Mouse (Mus musculus) cerebellum, adult 11 months (tissue): ENCODE results near the gene Vash1.

Experiments
- DNase-seq: peaks from one replicate; pipeline ENCODE4 v3.0.0; 2022

Vash1 gene

DNA sequence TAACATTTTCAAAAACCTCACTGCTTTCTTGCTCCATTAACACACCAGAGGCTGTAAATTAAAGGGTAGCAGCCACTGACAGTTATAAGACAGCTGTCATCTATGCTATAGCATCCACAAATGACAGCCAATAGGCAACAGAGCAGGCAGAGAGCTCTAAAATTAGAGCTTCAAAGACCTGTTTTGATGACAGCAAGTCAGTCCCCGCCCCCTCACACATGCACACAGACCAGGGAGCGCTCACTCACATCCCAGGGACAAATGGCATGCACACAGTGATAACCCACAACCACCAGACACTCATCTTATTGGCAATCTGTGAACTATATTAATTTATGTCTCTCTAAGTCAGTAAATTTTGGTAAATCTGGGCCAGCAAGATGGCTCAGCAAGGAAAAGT, 45.8 kb downstream of the Vash1 start:
- DNase-seq = no peak

DNA sequence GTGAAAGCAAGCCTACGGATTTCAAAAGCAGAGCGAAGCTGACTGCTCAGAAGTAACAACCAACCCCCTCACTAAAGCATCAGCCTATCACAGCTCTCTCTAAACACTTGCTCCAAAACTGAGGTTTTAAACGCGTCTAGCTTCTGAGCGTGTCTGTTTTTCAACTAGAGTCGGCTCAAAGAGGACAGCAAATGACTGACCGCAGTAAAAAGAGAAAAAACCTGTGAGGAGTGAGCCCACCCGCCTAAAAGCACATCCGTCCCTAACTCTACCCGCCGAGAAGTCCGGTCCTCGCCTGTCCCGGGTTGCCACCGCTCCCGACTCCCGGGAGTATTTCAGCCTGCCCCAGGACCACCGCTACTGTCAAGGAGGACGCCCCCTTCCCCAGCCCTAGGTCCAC, 47.2 kb downstream of the Vash1 start:
- DNase-seq = no peak

DNA sequence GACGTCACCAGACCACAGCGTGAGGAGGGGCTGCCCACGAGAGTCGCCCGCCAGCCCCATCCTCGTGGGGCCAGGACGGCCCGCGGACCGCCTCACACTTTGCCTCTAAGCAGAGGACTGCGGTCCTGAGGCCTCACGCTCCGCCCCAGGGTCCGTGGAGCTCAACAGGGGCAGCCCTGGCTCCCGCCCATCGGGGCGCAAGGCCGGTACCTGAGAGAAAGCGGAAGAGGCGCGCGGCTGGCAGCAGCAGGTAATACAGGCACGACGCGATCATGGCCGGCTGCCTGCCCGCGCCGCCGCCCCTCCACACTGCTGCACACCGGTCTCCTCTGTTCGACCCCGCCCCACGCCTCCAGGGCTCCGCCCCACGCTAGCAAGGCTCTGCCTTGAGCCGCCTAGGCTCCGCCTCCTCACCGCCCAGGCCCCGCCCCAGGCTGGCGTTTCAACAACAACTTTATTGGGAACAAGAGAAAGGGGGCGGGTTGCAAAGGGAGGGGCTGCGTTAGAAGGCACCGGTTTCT, 47.7 kb downstream of the Vash1 start, which contains the start of gene Angel1:
TSS of gene Angel1 (minus strand) at position 341 of the 521 bp plus-strand sequence.
- peak; percentile 98 for DNase-seq

DNA sequence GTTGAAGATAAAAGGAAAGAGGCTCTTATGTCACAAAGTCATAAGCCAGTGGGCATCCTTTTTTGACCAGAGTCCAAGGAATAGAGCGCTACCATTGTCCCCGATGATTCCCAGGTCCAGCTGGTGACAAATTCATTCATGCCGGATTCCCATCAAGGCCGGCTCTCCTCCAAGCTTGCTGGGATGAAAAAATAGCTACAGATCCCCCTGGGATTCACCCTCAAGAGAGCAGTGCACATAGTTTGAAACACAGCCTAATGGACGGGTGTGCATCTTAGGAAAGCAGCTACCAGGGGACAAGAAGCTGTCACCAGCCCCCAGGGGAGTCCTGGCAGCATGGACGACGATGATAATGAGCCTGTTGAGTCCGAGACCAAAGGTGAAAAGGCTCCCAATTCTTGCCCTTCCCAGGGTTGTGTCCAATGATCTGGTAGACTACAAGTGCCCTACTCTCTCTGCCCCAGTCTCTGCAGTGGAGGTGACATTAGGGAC, 55.9 kb downstream of the Vash1 start, which contains the start of gene Lrrc74a:
TSS of gene Lrrc74a (plus strand) at position 51 of the 492 bp plus-strand sequence.
- no peak for DNase-seq
